Mouse (Mus musculus) midbrain, embryonic 14.5 days (tissue): ENCODE results near the gene Bckdhb. TPM values are rescaled to one million over a fixed set of nuclear protein-coding genes. Genes with fewer than 3 reads are reported as not detected.

ENCODE experiments used
- ATAC-seq: fragments of 200-750 bp; cut with Nextera tagmentation; 2 replicates; pipeline ENCODE4 v1.8.0; 2017; ENCODE audit warnings: moderate number of reproducible peaks, moderate library complexity; ENCODE audit not compliant: low FRiP score, low TSS enrichment
- DNase-seq: peaks from one replicate; pipeline ENCODE4 v3.0.0-alpha.2; 2015
- H3K27ac ChIP-seq: fragments of 300-500 bp; sonication (generic); replicated peaks from 2 replicates; pipeline ENCODE4 v1.5.1; 2014; ENCODE audit warnings: mild to moderate bottlenecking, low read depth, low read length, moderate library complexity
- H3K27me3 ChIP-seq: fragments of 300-500 bp; sonication (generic); 2 replicates; pipeline ENCODE4 v1.6.1; 2014; ENCODE audit warnings: low read length, control low read depth, mixed read lengths; ENCODE audit not compliant: control insufficient read depth, insufficient read depth
- H3K36me3 ChIP-seq: fragments of 300-500 bp; sonication (generic); 2 replicates; pipeline ENCODE4 v1.6.1; 2014; ENCODE audit warnings: low read length, control low read depth; ENCODE audit not compliant: control insufficient read depth, insufficient read depth
- H3K4me1 ChIP-seq: fragments of 300-500 bp; sonication (generic); 2 replicates; pipeline ENCODE4 v1.6.1; 2014; ENCODE audit warnings: mild to moderate bottlenecking, antibody characterized with exemption, low read length, control low read depth; ENCODE audit not compliant: control insufficient read depth, insufficient read depth
- H3K4me2 ChIP-seq: fragments of 300-500 bp; sonication (generic); 2 replicates; pipeline ENCODE4 v1.6.1; 2014; ENCODE audit warnings: mild to moderate bottlenecking, low read length, moderate library complexity
- H3K4me3 ChIP-seq: fragments of 300-500 bp; sonication (generic); replicated peaks from 2 replicates; pipeline ENCODE4 v1.5.1; 2014; ENCODE audit warnings: low read depth, low read length
- H3K9ac ChIP-seq: fragments of 300-500 bp; sonication (generic); replicated peaks from 2 replicates; pipeline ENCODE4 v1.6.1; 2014; ENCODE audit warnings: mild to moderate bottlenecking, low read length, moderate library complexity
- H3K9me3 ChIP-seq: fragments of 300-500 bp; sonication (generic); 2 replicates; pipeline ENCODE4 v1.6.1; 2016; ENCODE audit warnings: low read length, control low read depth, mixed read lengths; ENCODE audit not compliant: control insufficient read depth
- WGBS: fragments of 180-500 bp; shearing (Covaris S2); extraction: QIAGEN DNeasy Blood & Tissue Kit; methylation state at CpG from one replicate; pipeline ENCODE4 v1.1.7; 2014; 5-methylcytosine and 5-hydroxymethylcytosine counted together
- polyA plus RNA-seq: library from polyadenylated mRNA; unstranded; fragments of >200 nt; fragmentation: Nextera tagmentation; extraction: Ambion mirVana; gene quantifications from 2 replicates; pipeline ENCODE4 v1.2.1, GENCODE M21; 2014

Gene Bckdhb
- polyA plus RNA-seq, 1 experiment from 2014 or later: 28.7 TPM

- Histone ChIP-seq H3K9ac (no peak overlapping the region), H3K4me3 (no peak overlapping the region), H3K27me3 (no peaks in the 10 kb centered on the region), H3K4me1 (peaks cover 23% of the 10 kb centered on the region), H3K36me3 (no peaks in the 10 kb centered on the region), H3K27ac (no peak overlapping the region), H3K4me2 (no peak overlapping the region), H3K9me3 (no peaks in the 10 kb centered on the region)
- 91% methylated on average over 6 of the region's 6 CpGs for WGBS
- DNase-seq (no peak), ATAC-seq (no peak)
These were observed 106.5 kb downstream of the Bckdhb start for GRCm38 (mm10) chr9:84031406-84031805.

- ATAC-seq: peak; percentile 91
- no peaks in the 10 kb centered on the region for H3K9me3 ChIP-seq
- DNase-seq: peak; percentile 86
These were observed 107.9 kb downstream of the Bckdhb start for GRCm38 (mm10) chr9:84032669-84033341.

GRCm38 (mm10) chr9:84036046-84036445 lies 111.1 kb downstream of the Bckdhb start:
- H3K4me3 ChIP-seq: no peak overlapping the region
- no peaks in the 10 kb centered on the region for H3K9me3 ChIP-seq
- WGBS: 95% methylated on average over 8 of the region's 8 CpGs

More at GRCm38 (mm10) chr9:84032669-84033341, 107.9 kb downstream of the Bckdhb start:
- peak overlapping the region; percentile 45 for H3K4me2 ChIP-seq
- peak overlapping the region; percentile 84 for H3K27ac ChIP-seq
- H3K4me1 ChIP-seq: peaks cover 23% of the 10 kb centered on the region
- WGBS: 2% methylated on average over 19 of the region's 19 CpGs
- H3K36me3 ChIP-seq: no peaks in the 10 kb centered on the region
- H3K27me3 ChIP-seq: no peaks in the 10 kb centered on the region
- H3K4me3 ChIP-seq: 0 out of 2 replicates have a peak overlapping the region, but pooled peaks have one; percentile 4
- H3K9ac ChIP-seq: peak overlapping the region; percentile 38; the same call in 1 of the 2 replicates

GRCm38 (mm10) chr9:84037224-84037623 lies 112.3 kb downstream of the Bckdhb start:
- no peak overlapping the region for H3K27ac ChIP-seq
- H3K9me3 ChIP-seq: no peaks in the 10 kb centered on the region
- DNase-seq (no peak), ATAC-seq (no peak)
- H3K9ac ChIP-seq: no peak overlapping the region
- no peak overlapping the region for H3K4me3 ChIP-seq
- H3K4me1 ChIP-seq: peaks cover 18% of the 10 kb centered on the region
- H3K27me3 ChIP-seq: no peaks in the 10 kb centered on the region
- WGBS: 94% methylated on average over 1 of the region's 1 CpGs
- H3K36me3 ChIP-seq: no peaks in the 10 kb centered on the region
- no peak overlapping the region for H3K4me2 ChIP-seq

More at GRCm38 (mm10) chr9:84036046-84036445, 111.1 kb downstream of the Bckdhb start:
- H3K27me3 ChIP-seq: no peaks in the 10 kb centered on the region
- no peak overlapping the region for H3K27ac ChIP-seq
- peaks cover 23% of the 10 kb centered on the region for H3K4me1 ChIP-seq
- no peak overlapping the region for H3K9ac ChIP-seq
- H3K4me2 ChIP-seq: no peak overlapping the region
- DNase-seq (no peak), ATAC-seq (no peak)
- no peaks in the 10 kb centered on the region for H3K36me3 ChIP-seq

DNA sequence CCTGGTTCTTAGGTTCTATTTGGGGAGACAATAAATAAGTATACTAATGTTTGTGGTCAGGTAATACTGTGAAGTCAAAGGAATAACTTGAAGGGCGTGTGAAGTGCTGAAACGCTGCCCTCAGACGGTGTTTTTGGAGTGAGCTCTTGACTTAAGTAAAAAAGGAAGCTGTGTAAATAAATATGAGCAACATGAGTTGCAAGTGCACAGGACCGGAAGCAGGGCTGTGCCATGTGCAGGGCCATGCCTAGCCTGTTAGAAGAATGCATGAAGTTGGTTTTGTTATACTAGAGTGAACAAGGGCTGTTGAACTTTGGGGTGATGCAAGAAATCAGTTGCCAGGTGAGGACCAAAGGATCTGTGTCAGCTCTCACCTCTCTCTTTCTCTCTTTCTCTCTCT lies 114.0 kb downstream of the Bckdhb start:
- no peak for DNase-seq
- WGBS: 92% methylated on average over 4 of the region's 4 CpGs
- no peaks in the 10 kb centered on the region for H3K9me3 ChIP-seq

GRCm38 (mm10) chr9:84040376-84040775 lies 115.4 kb downstream of the Bckdhb start:
- DNase-seq (no peak), ATAC-seq (no peak)
- Histone ChIP-seq H3K27me3 (no peaks in the 10 kb centered on the region), H3K36me3 (no peaks in the 10 kb centered on the region), H3K27ac (no peak overlapping the region), H3K9ac (no peak overlapping the region), H3K4me1 (0 out of 2 replicates have a peak, but pooled peaks cover 3% of the 10 kb centered on the region), H3K9me3 (no peaks in the 10 kb centered on the region), H3K4me2 (no peak overlapping the region), H3K4me3 (no peak overlapping the region)
- WGBS: 90% methylated on average over 2 of the region's 2 CpGs

More for the DNA sequence above, 114.0 kb downstream of the Bckdhb start:
- no peaks in the 10 kb centered on the region for H3K27me3 ChIP-seq
- no peak for ATAC-seq
- no peaks in the 10 kb centered on the region for H3K36me3 ChIP-seq
- H3K27ac ChIP-seq: no peak overlapping the region
- H3K4me3 ChIP-seq: no peak overlapping the region
- H3K9ac ChIP-seq: no peak overlapping the region
- H3K4me2 ChIP-seq: no peak overlapping the region
- peaks cover 5% of the 10 kb centered on the region for H3K4me1 ChIP-seq

- DNase-seq (no peak), ATAC-seq (peak; percentile 57; the same call in 1 of the 2 replicates)
- Histone ChIP-seq H3K27me3 (no peaks in the 10 kb centered on the region), H3K36me3 (no peaks in the 10 kb centered on the region), H3K9me3 (no peaks in the 10 kb centered on the region), H3K9ac (no peak overlapping the region), H3K4me2 (no peak overlapping the region), H3K4me1 (0 out of 2 replicates have a peak, but pooled peaks cover 3% of the 10 kb centered on the region), H3K4me3 (no peak overlapping the region), H3K27ac (no peak overlapping the region)
- WGBS: 82% methylated on average over 4 of the region's 4 CpGs
These were observed 116.8 kb downstream of the Bckdhb start for GRCm38 (mm10) chr9:84041631-84042277.

GRCm38 (mm10) chr9:84042539-84042938 lies 117.6 kb downstream of the Bckdhb start:
- WGBS: 79% methylated on average over 3 of the region's 3 CpGs
- Histone ChIP-seq H3K4me1 (0 out of 2 replicates have a peak, but pooled peaks cover 3% of the 10 kb centered on the region), H3K4me3 (no peak overlapping the region), H3K27ac (no peak overlapping the region), H3K4me2 (no peak overlapping the region), H3K9me3 (no peaks in the 10 kb centered on the region), H3K36me3 (no peaks in the 10 kb centered on the region), H3K27me3 (no peaks in the 10 kb centered on the region), H3K9ac (no peak overlapping the region)
- ATAC-seq (no peak), DNase-seq (no peak)
